9 mouse cellular contexts compared by ENCODE assay signal in genomic region chr15:66475941-66476391, GRCm38 (mm10). TPM values are rescaled to one million over a fixed set of nuclear protein-coding genes. Genes with fewer than 3 reads are reported as not detected.
DNase-seq lines count a peak whose midpoint lies in the region; ATAC-seq and TF ChIP-seq lines count a peak whose summit lies in the region.
"Had no signal": no experiment of that assay in that cellular context is flagged by ENCODE, and none has a peak within 500 bp of the region (broad histone marks: within the 10 kb centered on the region; RNA-seq: fewer than 3 reads in every experiment).

No protein-coding gene starts in this region.

- 10% methylated on average over 5 of the region's 5 CpGs for WGBS in forebrain, postnatal 0 days
- 8% methylated on average over 5 of the region's 5 CpGs for WGBS in intestine, postnatal 0 days
- whole genome bisulfite sequencing in lung, embryonic 14.5 days, result 14% methylated on average over 5 of the region's 5 CpGs

- peak; percentile 77 for TF ChIP-seq CTCF in forebrain, postnatal 0 days (IDR thresholded peaks at IDR 0.05; ENCODE audit: low read depth)
- TF ChIP-seq CTCF in intestine, postnatal 0 days (IDR thresholded peaks at IDR 0.05; ENCODE audit: low read depth), result peak; percentile 79
- peak; percentile 69 for TF ChIP-seq CTCF in lung, embryonic 14.5 days (IDR thresholded peaks at IDR 0.05; ENCODE audit: low read depth)

- H3K27ac ChIP-seq in forebrain, postnatal 0 days (ENCODE audit: low read depth, low read length), result peak overlapping the region; percentile 85
- no peak overlapping the region for H3K27ac ChIP-seq in intestine, postnatal 0 days (ENCODE audit: low read depth, low read length)
- no peak overlapping the region for H3K27ac ChIP-seq in lung, embryonic 14.5 days (ENCODE audit: low read depth)
- H3K27ac ChIP-seq: embryonic facial prominence, embryonic 13.5 days had no signal

- no peak overlapping the region for H3K4me3 ChIP-seq in forebrain, postnatal 0 days (ENCODE audit: low read depth, low read length)
- H3K4me3 ChIP-seq in intestine, postnatal 0 days (ENCODE audit: low read depth, low read length), result no peak overlapping the region
- H3K4me3 ChIP-seq in lung, embryonic 14.5 days (ENCODE audit: low read depth, low read length), result no peak overlapping the region
- H3K4me3 ChIP-seq: embryonic facial prominence, embryonic 13.5 days had no signal

- no peak overlapping the region for H3K9ac ChIP-seq in forebrain, postnatal 0 days
- no peak overlapping the region for H3K9ac ChIP-seq in intestine, postnatal 0 days (ENCODE audit: low read depth, low read length)
- no peak overlapping the region for H3K9ac ChIP-seq in lung, embryonic 14.5 days
- H3K9ac ChIP-seq: embryonic facial prominence, embryonic 13.5 days had no signal

- peak; percentile 77 for ATAC-seq in forebrain, postnatal 0 days
- no peak for ATAC-seq in intestine, postnatal 0 days
- ATAC-seq in lung, embryonic 14.5 days (ENCODE audit: insufficient read depth), result no peak; the same call in 1 of the 2 replicates

- no peaks in the 10 kb centered on the region for H3K36me3 ChIP-seq in forebrain, postnatal 0 days (ENCODE audit: insufficient read depth)
- H3K36me3 ChIP-seq in intestine, postnatal 0 days (ENCODE audit: control insufficient read depth, insufficient read depth), result no peaks in the 10 kb centered on the region
- no peaks in the 10 kb centered on the region for H3K36me3 ChIP-seq in lung, embryonic 14.5 days (ENCODE audit: insufficient read depth)
- H3K36me3 ChIP-seq: embryonic facial prominence, embryonic 13.5 days had no signal

- peak; percentile 3 for DNase-seq in ovary, postnatal 10 days (ENCODE audit: low spot score)
- no peak for DNase-seq in ovary, adult 18-20 months (ENCODE audit: low spot score)
- peak; percentile 17 for DNase-seq in c-Kit-positive CD71-positive TER-119-positive erythroid progenitor cells, embryonic 14.5 days (ENCODE audit: low spot score)
- peak; percentile 79 for DNase-seq in forebrain, postnatal 0 days
- DNase-seq in lung, embryonic 14.5 days, result peak; percentile 85
- peak; percentile 26 for DNase-seq in retina, adult 2 months (ENCODE audit: low read depth, low spot score)
- DNase-seq in urinary bladder, postnatal 14 days (ENCODE audit: low spot score), result no peak

- no peaks in the 10 kb centered on the region for H3K9me3 ChIP-seq in forebrain, postnatal 0 days (ENCODE audit: low read length)
- no peaks in the 10 kb centered on the region for H3K9me3 ChIP-seq in intestine, postnatal 0 days (ENCODE audit: control insufficient read depth)
- H3K9me3 ChIP-seq in lung, embryonic 14.5 days (ENCODE audit: low read depth, low read length), result no peaks in the 10 kb centered on the region
- H3K9me3 ChIP-seq: embryonic facial prominence, embryonic 13.5 days had no signal

- H3K27me3 ChIP-seq in forebrain, postnatal 0 days (ENCODE audit: insufficient read depth, low read length), result no peaks in the 10 kb centered on the region
- no peaks in the 10 kb centered on the region for H3K27me3 ChIP-seq in intestine, postnatal 0 days (replicated peaks; ENCODE audit: control insufficient read depth, insufficient read depth, low read length)
- no peaks in the 10 kb centered on the region for H3K27me3 ChIP-seq in lung, embryonic 14.5 days (ENCODE audit: insufficient read depth, low read length)

- H3K4me2 ChIP-seq in forebrain, postnatal 0 days (ENCODE audit: low read depth), result peak overlapping the region; percentile 36
- H3K4me2 ChIP-seq in intestine, postnatal 0 days (replicated peaks; ENCODE audit: low read depth), result peak overlapping the region; percentile 38; the same call in 1 of the 2 replicates
- no peak overlapping the region for H3K4me2 ChIP-seq in lung, embryonic 14.5 days
- H3K4me2 ChIP-seq: embryonic facial prominence, embryonic 13.5 days had no signal

- H3K4me1 ChIP-seq in forebrain, postnatal 0 days (ENCODE audit: insufficient read depth), result peaks cover 6% of the 10 kb centered on the region; the same call in 1 of the 2 replicates
- H3K4me1 ChIP-seq in intestine, postnatal 0 days (replicated peaks; ENCODE audit: control insufficient read depth, insufficient read depth, low read length), result no peaks in the 10 kb centered on the region; the same call in 1 of the 2 replicates
- no peaks in the 10 kb centered on the region for H3K4me1 ChIP-seq in lung, embryonic 14.5 days (ENCODE audit: insufficient read depth)
- H3K4me1 ChIP-seq: embryonic facial prominence, embryonic 13.5 days had no signal

RNA-seq across cellular contexts. Expression of gene Lrrc6, which starts 24.7 kb away (rescaled TPM):
- 2.0 and 2.7 TPM in 2 replicates for total RNA-seq in forebrain, postnatal 0 days (2014; rRNA removed)
- polyA plus RNA-seq in forebrain, postnatal 0 days (2015; fragmentation: Nextera tagmentation; extraction: Ambion mirVana), result 2.2 and 2.5 TPM in 2 replicates
- 0.12 TPM in 1 of 2 replicates, not detected in the other for polyA plus RNA-seq in intestine, postnatal 0 days (2015; fragmentation: Nextera tagmentation; extraction: Ambion mirVana)
- 0.11 TPM in 1 of 2 replicates, not detected in the other for polyA plus RNA-seq in lung, embryonic 14.5 days (2014; fragmentation: Nextera tagmentation; extraction: Ambion mirVana)
- polyA plus RNA-seq: embryonic facial prominence, embryonic 13.5 days had no signal

Comparison
In these comparisons a context has a peak if more than half of its experiments do, and no peak if none do; other contexts are left out.
1. DNase-seq: peak in ovary, postnatal 10 days (single experiment), c-Kit-positive CD71-positive TER-119-positive erythroid progenitor cells, embryonic 14.5 days (single experiment), forebrain, postnatal 0 days (single experiment), lung, embryonic 14.5 days (single experiment) and retina, adult 2 months (single experiment); none in ovary, adult 18-20 months (single experiment) and urinary bladder, postnatal 14 days (single experiment).
2. Peak in every context shown above with its lines, with median percentiles within 50 percentile points of each other: CTCF ChIP-seq.